Mouse (Mus musculus): ENCODE results near the gene Actr1a. TPM values are rescaled to one million over a fixed set of nuclear protein-coding genes. Genes with fewer than 3 reads are reported as not detected.

Actr1a gene
- 27.0 and 27.1 TPM in 2 replicates for polyA plus RNA-seq (2012)

DNA sequence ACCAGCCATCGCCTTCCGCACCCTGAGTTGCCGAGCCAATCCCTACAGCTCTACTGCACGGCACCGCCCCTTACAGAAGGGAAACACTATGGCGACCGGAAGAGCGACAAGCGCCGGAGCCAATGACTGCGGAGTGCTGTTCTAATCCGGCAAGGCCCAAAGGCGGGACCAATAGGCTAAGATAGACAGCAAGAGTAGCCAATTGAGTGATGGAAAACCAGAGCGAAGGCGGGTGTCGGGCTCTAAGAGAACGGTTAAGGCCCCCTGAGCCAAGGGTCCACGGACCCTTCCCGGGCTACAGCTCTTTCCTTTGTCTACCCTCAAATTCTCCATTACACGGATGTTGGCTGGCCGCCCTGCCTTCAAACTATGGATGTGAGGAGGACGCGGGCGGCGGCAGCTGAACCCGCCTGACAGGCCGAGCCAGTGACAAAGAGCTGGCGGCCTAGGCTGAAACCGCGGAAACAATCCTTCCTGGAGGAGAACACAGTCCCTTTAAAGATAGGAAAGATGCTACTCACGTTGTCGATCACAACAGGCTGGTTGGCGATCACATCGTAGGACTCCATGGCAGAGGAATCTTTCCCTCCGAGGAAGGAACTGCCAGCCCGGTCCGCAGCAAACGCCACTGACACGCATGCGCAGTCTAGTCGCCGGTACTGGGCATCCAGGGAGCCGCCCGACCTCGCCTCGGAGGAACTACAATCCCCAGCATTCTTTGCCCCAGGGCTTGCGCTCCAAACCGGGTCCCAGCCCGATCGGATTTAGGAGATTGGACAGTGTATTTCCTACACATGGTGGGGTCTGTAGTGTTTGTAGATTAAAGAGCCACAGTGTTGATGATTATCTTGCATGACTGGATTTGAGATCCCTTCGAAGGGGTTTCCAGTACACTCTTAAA, at the start of gene Actr1a:
Gene Actr1a, minus strand, starts transcription at position 640 of the 901 bp plus-strand sequence.

GRCm38 (mm10) chr19:46396686-46397435, 1.3 kb upstream of the Actr1a start, which contains the start of gene Sufu:
Gene Sufu (plus strand): TSS chr19:46396896.

GRCm38 (mm10) chr19:46350168-46350932, 45.2 kb downstream of the Actr1a start, which contains the start of gene 2310034G01Rik:
Gene 2310034G01Rik (minus strand): TSS chr19:46350302.

DNA sequence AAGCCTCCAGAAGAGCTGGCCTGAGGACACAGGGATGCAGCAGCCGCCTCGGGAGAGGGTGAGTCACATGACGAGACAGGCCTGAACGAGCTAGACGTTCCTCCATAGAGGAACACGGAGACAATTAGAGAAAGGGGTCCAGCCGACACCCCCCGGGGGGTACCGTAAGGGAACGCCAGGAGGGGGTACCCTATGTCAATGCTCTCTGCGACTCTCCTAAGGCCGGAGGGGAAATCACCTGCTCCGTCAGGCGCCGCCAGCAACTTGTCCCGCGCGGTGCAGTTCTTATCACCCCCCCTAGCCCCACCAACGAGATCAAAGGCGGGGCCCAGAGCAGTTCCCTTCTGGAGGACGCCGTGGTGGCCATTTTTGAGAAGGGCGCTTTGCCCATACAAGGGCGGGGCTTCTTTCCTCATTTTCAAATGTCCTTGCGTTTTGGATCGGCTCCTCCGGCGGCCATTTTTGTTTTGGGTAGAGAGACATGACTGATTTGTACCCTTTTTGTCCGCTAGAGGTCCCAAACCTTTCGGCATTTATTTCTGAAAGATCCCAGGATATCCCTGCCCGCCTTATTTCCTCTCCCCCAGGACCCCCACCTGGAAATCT, 57.1 kb downstream of the Actr1a start, which contains the start of gene Cuedc2:
Gene Cuedc2, minus strand, starts transcription at position 372 of the 606 bp plus-strand sequence.

GRCm38 (mm10) chr19:46328081-46329030, 67.2 kb downstream of the Actr1a start, which contains the start of gene Fbxl15:
Gene Fbxl15 (plus strand): TSS chr19:46328184.

Other genes with a start within 250 kb of the Actr1a start
- 0.13 and 0.25 TPM in 2 replicates for gene Pitx3, start 247.4 kb downstream of the Actr1a start, polyA plus RNA-seq (2012)
- gene Gbf1, start 243.2 kb downstream of the Actr1a start, polyA plus RNA-seq (2012), result 341 and 366 TPM in 2 replicates
- 103 and 147 TPM in 2 replicates for gene Nfkb2, start 91.4 kb downstream of the Actr1a start, polyA plus RNA-seq (2012)
- 1.6 and 1.9 TPM in 2 replicates for gene Psd, start 68.6 kb downstream of the Actr1a start, polyA plus RNA-seq (2012)
- 20.1 and 22.0 TPM in 2 replicates for gene Fbxl15, start 67.6 kb downstream of the Actr1a start, polyA plus RNA-seq (2012)
- gene Cuedc2, start 57.0 kb downstream of the Actr1a start, polyA plus RNA-seq (2012), result 206 and 216 TPM in 2 replicates
- 121 and 150 TPM in 2 replicates for gene Mfsd13a, start 54.6 kb downstream of the Actr1a start, polyA plus RNA-seq (2012)
- gene 2310034G01Rik, start 45.4 kb downstream of the Actr1a start, polyA plus RNA-seq (2012), result 4.7 and 4.8 TPM in 2 replicates
- gene Sufu, start 1.1 kb upstream of the Actr1a start, polyA plus RNA-seq (2012), result 24.3 and 26.8 TPM in 2 replicates
- gene Trim8, start 106.0 kb upstream of the Actr1a start, polyA plus RNA-seq (2012), result 114 and 123 TPM in 2 replicates
- 14.5 and 19.0 TPM in 2 replicates for gene Arl3, start 177.4 kb upstream of the Actr1a start, polyA plus RNA-seq (2012)
- 3.4 and 4.8 TPM in 2 replicates for gene Sfxn2, start 177.6 kb upstream of the Actr1a start, polyA plus RNA-seq (2012)
- gene Wbp1l, start 203.3 kb upstream of the Actr1a start, polyA plus RNA-seq (2012), result 49.4 and 51.1 TPM in 2 replicates